Mouse (Mus musculus): ENCODE measurements at regions not wholly inside any gene's neighbourhood (a gene's known extent, or its start where the extent isn't known, plus 50 kb on each side); places are given as distances from the start of the nearest gene placed in this dataset.
A peak's percentile ranks its signal among the peaks of the same experiment; 100 is the strongest.

DNA sequence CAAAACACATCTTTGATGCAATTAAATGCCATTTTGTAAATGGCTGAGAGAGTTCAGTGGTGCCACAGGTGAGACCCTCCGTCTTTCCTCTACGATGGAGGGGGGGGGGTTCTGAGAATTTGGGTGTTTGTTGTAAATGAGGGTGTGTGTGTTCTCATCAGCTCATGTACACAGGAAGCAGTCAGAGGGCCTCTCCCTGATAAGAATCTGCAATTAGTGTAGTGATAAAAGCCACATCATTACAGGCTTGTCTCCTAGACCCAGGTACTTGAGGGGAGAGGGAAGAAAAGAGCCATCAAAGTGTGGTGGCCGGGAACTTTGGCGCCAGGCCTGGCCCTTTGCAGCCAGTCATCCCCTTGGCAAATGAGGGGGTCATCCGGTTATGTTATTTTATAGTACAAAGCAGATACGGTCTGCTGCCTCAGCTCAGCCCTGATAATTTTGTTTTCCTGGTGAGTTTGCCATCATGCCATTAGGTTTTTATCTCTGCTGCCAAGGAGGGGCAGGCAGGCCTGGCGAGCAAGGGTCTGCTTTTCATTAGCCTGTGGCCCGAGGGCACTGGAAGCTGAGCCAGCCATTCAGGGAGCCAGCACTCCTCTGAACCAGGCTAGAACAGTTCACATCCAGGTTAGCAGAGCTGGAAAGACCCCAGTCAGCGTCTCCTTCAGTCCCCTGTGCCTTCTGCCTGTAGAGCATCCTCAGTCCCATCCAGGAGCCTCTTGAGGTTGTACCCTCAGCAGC lies 59.7 kb downstream of the H2al1j start:
- H3K27me3 ChIP-seq: no peaks in the 10 kb centered on the region
- no peak overlapping the region for H3K4me3 ChIP-seq
- no peak overlapping the region for H3K27ac ChIP-seq
- no peak for ATAC-seq (ENCODE audit: borderline replicate concordance, extremely low read depth, low FRiP score, low TSS enrichment)
- H3K4me2 ChIP-seq: no peak overlapping the region
- no peaks in the 10 kb centered on the region for H3K4me1 ChIP-seq
- 61% methylated on average over 9 of the region's 9 CpGs for WGBS
- H3K36me3 ChIP-seq: no peaks in the 10 kb centered on the region
- H3K9ac ChIP-seq: no peak overlapping the region
- H3K9me3 ChIP-seq: no peaks in the 10 kb centered on the region

DNA sequence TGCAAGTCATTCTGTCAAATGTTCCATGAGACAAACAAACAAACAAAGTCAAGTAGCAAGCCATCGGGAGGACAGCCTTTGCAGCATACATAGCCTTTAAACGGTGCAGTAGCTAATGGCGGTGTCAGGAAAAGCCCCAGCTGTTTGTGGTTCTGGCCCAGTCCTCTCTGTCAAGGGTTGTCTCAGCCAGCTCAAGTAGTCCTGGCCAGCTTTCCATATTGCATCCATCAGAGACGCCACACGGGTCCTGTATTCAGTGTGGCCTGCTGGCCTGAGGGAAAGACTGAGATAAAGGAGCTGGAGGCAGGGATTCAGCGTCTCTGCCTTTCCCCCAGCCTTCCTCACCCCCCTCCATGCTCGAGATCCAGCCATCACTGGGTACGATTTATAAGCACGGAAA lies 61.2 kb downstream of the H2al1j start:
- Histone ChIP-seq H3K27me3 (no peaks in the 10 kb centered on the region), H3K9ac (no peak overlapping the region), H3K9me3 (no peaks in the 10 kb centered on the region), H3K36me3 (no peaks in the 10 kb centered on the region), H3K4me3 (no peak overlapping the region), H3K4me1 (no peaks in the 10 kb centered on the region), H3K4me2 (no peak overlapping the region), H3K27ac (no peak overlapping the region)
- WGBS: 55% methylated on average over 9 of the region's 9 CpGs
- ATAC-seq (ENCODE audit: borderline replicate concordance, extremely low read depth, low FRiP score, low TSS enrichment): peak; percentile 92

DNA sequence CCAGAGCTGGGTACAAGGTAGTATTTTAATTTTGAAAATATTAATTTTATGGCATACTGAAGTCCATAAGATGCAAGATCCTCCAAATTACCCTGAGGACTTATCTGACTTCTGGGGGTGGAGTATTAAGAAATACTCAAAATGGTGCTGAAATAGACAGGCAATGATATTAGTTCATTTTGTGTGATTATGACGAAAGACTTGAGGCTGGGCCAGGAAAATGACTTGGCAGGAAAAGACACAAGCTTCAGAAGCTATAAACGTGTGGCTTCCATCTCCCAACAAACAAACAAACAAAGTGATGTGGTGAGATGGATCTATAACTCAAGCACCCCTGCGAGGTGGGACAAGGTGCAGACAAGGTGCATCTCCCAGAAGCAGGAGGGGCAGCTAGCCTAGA lies 72.8 kb downstream of the H2al1j start:
- H3K9ac ChIP-seq: no peak overlapping the region
- no peaks in the 10 kb centered on the region for H3K27me3 ChIP-seq
- H3K27ac ChIP-seq: no peak overlapping the region
- no peaks in the 10 kb centered on the region for H3K9me3 ChIP-seq
- no peak for ATAC-seq (ENCODE audit: borderline replicate concordance, extremely low read depth, low FRiP score, low TSS enrichment)
- no peaks in the 10 kb centered on the region for H3K4me1 ChIP-seq
- WGBS: 67% methylated on average over 3 of the region's 3 CpGs
- no peaks in the 10 kb centered on the region for H3K36me3 ChIP-seq
- no peak overlapping the region for H3K4me3 ChIP-seq
- no peak overlapping the region for H3K4me2 ChIP-seq

- H3K4me1 ChIP-seq: no peaks in the 10 kb centered on the region
Observed at GRCm38 (mm10) chrX:11404369-11404768, 76.7 kb downstream of the H2al1j start.

GRCm38 (mm10) chrX:11412316-11412826 lies 84.7 kb downstream of the H2al1j start:
- H3K4me2 ChIP-seq: no peak overlapping the region
- H3K27ac ChIP-seq: peak overlapping the region; percentile 15; the same call in 1 of the 2 replicates
- H3K4me1 ChIP-seq: peaks cover 15% of the 10 kb centered on the region
- H3K4me3 ChIP-seq: no peak overlapping the region
- 33% methylated on average over 5 of the region's 5 CpGs for WGBS
- no peak overlapping the region for H3K9ac ChIP-seq
- H3K36me3 ChIP-seq: no peaks in the 10 kb centered on the region
- peak; percentile 80 for ATAC-seq (ENCODE audit: borderline replicate concordance, extremely low read depth, low FRiP score, low TSS enrichment)
- H3K9me3 ChIP-seq: no peaks in the 10 kb centered on the region
- no peaks in the 10 kb centered on the region for H3K27me3 ChIP-seq

More at GRCm38 (mm10) chrX:11404369-11404768, 76.7 kb downstream of the H2al1j start:
- Histone ChIP-seq H3K4me2 (no peak overlapping the region), H3K27ac (no peak overlapping the region), H3K27me3 (no peaks in the 10 kb centered on the region), H3K9me3 (no peaks in the 10 kb centered on the region), H3K9ac (no peak overlapping the region), H3K36me3 (no peaks in the 10 kb centered on the region), H3K4me3 (no peak overlapping the region)
- 65% methylated on average over 4 of the region's 4 CpGs for WGBS
- ATAC-seq (ENCODE audit: borderline replicate concordance, extremely low read depth, low FRiP score, low TSS enrichment): no peak

DNA sequence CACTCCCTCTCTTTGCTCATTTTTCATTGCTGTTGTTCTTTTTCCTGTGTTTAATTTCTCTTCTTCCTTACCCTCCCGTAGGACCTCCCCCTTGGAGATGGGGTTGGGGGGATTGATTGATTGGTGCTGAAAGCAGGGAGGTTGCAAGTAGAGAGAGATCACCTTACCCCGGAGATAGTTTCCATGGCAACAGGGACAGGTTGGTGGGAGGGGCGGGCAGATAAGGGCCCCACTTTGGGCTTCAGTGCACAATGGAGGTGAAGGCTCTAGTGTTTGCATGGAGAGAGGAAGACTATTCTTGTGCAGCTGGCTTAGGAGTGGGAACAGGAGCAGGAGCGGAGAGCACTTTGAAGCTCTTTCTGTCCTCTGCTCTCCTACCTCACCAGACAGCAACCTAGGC lies 88.0 kb downstream of the H2al1j start:
- H3K4me3 ChIP-seq: no peak overlapping the region
- no peaks in the 10 kb centered on the region for H3K27me3 ChIP-seq
- no peaks in the 10 kb centered on the region for H3K9me3 ChIP-seq
- no peak overlapping the region for H3K27ac ChIP-seq
- no peak overlapping the region for H3K4me2 ChIP-seq
- WGBS: 46% methylated on average over 4 of the region's 4 CpGs
- ATAC-seq (ENCODE audit: borderline replicate concordance, extremely low read depth, low FRiP score, low TSS enrichment): no peak
- no peak overlapping the region for H3K9ac ChIP-seq
- peaks cover 40% of the 10 kb centered on the region for H3K4me1 ChIP-seq
- no peaks in the 10 kb centered on the region for H3K36me3 ChIP-seq

- no peak for ATAC-seq (ENCODE audit: borderline replicate concordance, extremely low read depth, low FRiP score, low TSS enrichment)
- WGBS: 74% methylated on average over 3 of the region's 3 CpGs
- Histone ChIP-seq H3K9ac (no peak overlapping the region), H3K27me3 (no peaks in the 10 kb centered on the region), H3K36me3 (no peaks in the 10 kb centered on the region), H3K9me3 (no peaks in the 10 kb centered on the region), H3K4me3 (no peak overlapping the region), H3K4me2 (no peak overlapping the region), H3K4me1 (peaks cover 40% of the 10 kb centered on the region), H3K27ac (no peak overlapping the region)
Observed at GRCm38 (mm10) chrX:11416510-11416909, 88.9 kb downstream of the H2al1j start.

GRCm38 (mm10) chrX:11417861-11418260 lies 90.2 kb downstream of the H2al1j start:
- H3K27ac ChIP-seq: 0 out of 2 replicates have a peak overlapping the region, but pooled peaks have one; percentile 78
- no peaks in the 10 kb centered on the region for H3K36me3 ChIP-seq
- H3K4me3 ChIP-seq: no peak overlapping the region
- H3K9me3 ChIP-seq: no peaks in the 10 kb centered on the region
- 16% methylated on average over 4 of the region's 4 CpGs for WGBS
- H3K4me2 ChIP-seq: no peak overlapping the region
- no peak overlapping the region for H3K9ac ChIP-seq
- H3K27me3 ChIP-seq: no peaks in the 10 kb centered on the region
- peaks cover 40% of the 10 kb centered on the region for H3K4me1 ChIP-seq
- peak; percentile 29; the same call in 1 of the 2 replicates for ATAC-seq (ENCODE audit: borderline replicate concordance, extremely low read depth, low FRiP score, low TSS enrichment)

DNA sequence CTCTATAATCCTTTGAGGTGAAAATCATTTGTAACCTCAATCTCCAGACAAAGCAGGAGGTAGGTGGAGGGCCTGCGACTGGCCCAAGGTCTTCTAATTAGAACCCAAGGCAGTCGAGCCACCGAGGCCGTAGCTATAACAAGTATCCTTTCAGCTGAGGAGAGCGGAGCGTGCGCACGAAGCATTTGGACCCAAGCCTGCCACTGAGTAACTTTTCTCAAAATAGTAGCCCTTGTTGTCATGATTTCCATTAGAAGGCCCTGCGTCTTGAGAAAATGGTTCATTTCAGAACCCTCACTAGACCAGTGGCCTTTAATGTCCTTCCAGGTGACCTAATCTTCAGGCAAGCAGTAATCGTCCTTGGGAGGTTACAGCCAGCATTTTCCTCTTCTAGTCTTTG lies 90.6 kb downstream of the H2al1j start:
- no peak overlapping the region for H3K4me2 ChIP-seq
- H3K27me3 ChIP-seq: no peaks in the 10 kb centered on the region
- no peaks in the 10 kb centered on the region for H3K36me3 ChIP-seq
- no peak overlapping the region for H3K4me3 ChIP-seq
- peaks cover 40% of the 10 kb centered on the region for H3K4me1 ChIP-seq
- WGBS: 77% methylated on average over 10 of the region's 10 CpGs
- H3K27ac ChIP-seq: peak overlapping the region; percentile 78; the same call in 1 of the 2 replicates
- no peak overlapping the region for H3K9ac ChIP-seq
- no peaks in the 10 kb centered on the region for H3K9me3 ChIP-seq
- ATAC-seq (ENCODE audit: borderline replicate concordance, extremely low read depth, low FRiP score, low TSS enrichment): no peak

- whole genome bisulfite sequencing: 23% methylated on average over 5 of the region's 5 CpGs
- no peaks in the 10 kb centered on the region for H3K36me3 ChIP-seq
- no peak overlapping the region for H3K4me2 ChIP-seq
- H3K27ac ChIP-seq: peak overlapping the region; percentile 78
- no peak overlapping the region for H3K9ac ChIP-seq
- H3K27me3 ChIP-seq: no peaks in the 10 kb centered on the region
- no peak overlapping the region for H3K4me3 ChIP-seq
- H3K9me3 ChIP-seq: no peaks in the 10 kb centered on the region
- peak; percentile 46; the same call in 1 of the 2 replicates for ATAC-seq (ENCODE audit: borderline replicate concordance, extremely low read depth, low FRiP score, low TSS enrichment)
- peaks cover 40% of the 10 kb centered on the region for H3K4me1 ChIP-seq
Observed at GRCm38 (mm10) chrX:11419162-11419631, 91.6 kb downstream of the H2al1j start.

- Histone ChIP-seq H3K36me3 (no peaks in the 10 kb centered on the region), H3K9ac (no peak overlapping the region), H3K4me3 (no peak overlapping the region), H3K4me2 (no peak overlapping the region), H3K4me1 (peaks cover 15% of the 10 kb centered on the region), H3K9me3 (no peaks in the 10 kb centered on the region), H3K27me3 (no peaks in the 10 kb centered on the region), H3K27ac (peak overlapping the region; percentile 47; the same call in 1 of the 2 replicates)
- ATAC-seq (ENCODE audit: borderline replicate concordance, extremely low read depth, low FRiP score, low TSS enrichment): 0 out of 2 replicates have a peak, but pooled peaks have one; percentile 20
- WGBS: 60% methylated on average over 12 of the region's 12 CpGs
Observed at GRCm38 (mm10) chrX:11432403-11433004, 104.9 kb downstream of the H2al1j start.

- H3K36me3 ChIP-seq: no peaks in the 10 kb centered on the region
- no peak for ATAC-seq (ENCODE audit: borderline replicate concordance, extremely low read depth, low FRiP score, low TSS enrichment)
- H3K9ac ChIP-seq: no peak overlapping the region
- H3K4me3 ChIP-seq: no peak overlapping the region
- H3K27me3 ChIP-seq: no peaks in the 10 kb centered on the region
- 38% methylated on average over 6 of the region's 6 CpGs for WGBS
- H3K4me2 ChIP-seq: no peak overlapping the region
- no peak overlapping the region for H3K27ac ChIP-seq
- peaks cover 18% of the 10 kb centered on the region for H3K4me1 ChIP-seq
- H3K9me3 ChIP-seq: no peaks in the 10 kb centered on the region
Observed at GRCm38 (mm10) chrX:11435338-11435737, 107.7 kb downstream of the H2al1j start.

All from lung, embryonic 15.5 days (tissue).